Mouse (Mus musculus): ENCODE measurements at regions not wholly inside any gene's neighbourhood (a gene's known extent, or its start where the extent isn't known, plus 50 kb on each side); places are given as distances from the start of the nearest gene placed in this dataset.

- TF ChIP-seq CTCF (IDR thresholded peaks at IDR 0.05; ENCODE audit: control insufficient read depth, insufficient read depth, insufficient read length): no peak
- no peak for TF ChIP-seq USF1 (IDR thresholded peaks at IDR 0.05; ENCODE audit: low read depth)
- no peak for TF ChIP-seq MYOG (IDR thresholded peaks at IDR 0.05; ENCODE audit: control insufficient read depth, extremely low read depth, insufficient read length)
These were observed 260.5 kb upstream of the Cnr1 start for GRCm38 (mm10) chr4:33663616-33664473.
